Mouse (Mus musculus) midbrain, embryonic 14.5 days (tissue): Measurements from ENCODE around the gene Cfc1. TPM values are rescaled to one million over a fixed set of nuclear protein-coding genes. Genes with fewer than 3 reads are reported as not detected.
"Not testable (repeated sequence)": the region's sequence is repeated elsewhere in the genome, so short reads cannot be mapped to it uniquely, and the experiment has no call there.

Experiments
- ATAC-seq: fragments of 200-750 bp; cut with Nextera tagmentation; 2 replicates; pipeline ENCODE4 v1.8.0; 2017; ENCODE audit warnings: moderate number of reproducible peaks, moderate library complexity; ENCODE audit not compliant: low FRiP score, low TSS enrichment
- DNase-seq: peaks from one replicate; pipeline ENCODE4 v3.0.0-alpha.2; 2015
- H3K27ac ChIP-seq: fragments of 300-500 bp; sonication (generic); replicated peaks from 2 replicates; pipeline ENCODE4 v1.5.1; 2014; ENCODE audit warnings: mild to moderate bottlenecking, low read depth, low read length, moderate library complexity
- H3K27me3 ChIP-seq: fragments of 300-500 bp; sonication (generic); 2 replicates; pipeline ENCODE4 v1.6.1; 2014; ENCODE audit warnings: low read length, control low read depth, mixed read lengths; ENCODE audit not compliant: control insufficient read depth, insufficient read depth
- H3K36me3 ChIP-seq: fragments of 300-500 bp; sonication (generic); 2 replicates; pipeline ENCODE4 v1.6.1; 2014; ENCODE audit warnings: low read length, control low read depth; ENCODE audit not compliant: control insufficient read depth, insufficient read depth
- H3K4me1 ChIP-seq: fragments of 300-500 bp; sonication (generic); 2 replicates; pipeline ENCODE4 v1.6.1; 2014; ENCODE audit warnings: mild to moderate bottlenecking, antibody characterized with exemption, low read length, control low read depth; ENCODE audit not compliant: control insufficient read depth, insufficient read depth
- H3K4me2 ChIP-seq: fragments of 300-500 bp; sonication (generic); 2 replicates; pipeline ENCODE4 v1.6.1; 2014; ENCODE audit warnings: mild to moderate bottlenecking, low read length, moderate library complexity
- H3K4me3 ChIP-seq: fragments of 300-500 bp; sonication (generic); replicated peaks from 2 replicates; pipeline ENCODE4 v1.5.1; 2014; ENCODE audit warnings: low read depth, low read length
- H3K9ac ChIP-seq: fragments of 300-500 bp; sonication (generic); replicated peaks from 2 replicates; pipeline ENCODE4 v1.6.1; 2014; ENCODE audit warnings: mild to moderate bottlenecking, low read length, moderate library complexity
- H3K9me3 ChIP-seq: fragments of 300-500 bp; sonication (generic); 2 replicates; pipeline ENCODE4 v1.6.1; 2016; ENCODE audit warnings: low read length, control low read depth, mixed read lengths; ENCODE audit not compliant: control insufficient read depth
- WGBS: fragments of 180-500 bp; shearing (Covaris S2); extraction: QIAGEN DNeasy Blood & Tissue Kit; methylation state at CpG from one replicate; pipeline ENCODE4 v1.1.7; 2014; 5-methylcytosine and 5-hydroxymethylcytosine counted together
- polyA plus RNA-seq: library from polyadenylated mRNA; unstranded; fragments of >200 nt; fragmentation: Nextera tagmentation; extraction: Ambion mirVana; gene quantifications from 2 replicates; pipeline ENCODE4 v1.2.1, GENCODE M21; 2014

Cfc1 gene
- polyA plus RNA-seq, 1 experiment from 2014 or later, result not detected

- Histone ChIP-seq H3K9me3 (no peaks in the 10 kb centered on the region), H3K4me3 (no peak overlapping the region), H3K4me2 (peak overlapping the region; percentile 2; the same call in 1 of the 2 replicates), H3K36me3 (no peaks in the 10 kb centered on the region), H3K9ac (no peak overlapping the region), H3K27me3 (no peaks in the 10 kb centered on the region), H3K4me1 (no peaks in the 10 kb centered on the region), H3K27ac (no peak overlapping the region)
- ATAC-seq, result no peak
- DNase-seq, result no peak
- WGBS, result 10% methylated on average over 7 of the region's 7 CpGs
These were observed 24.9 kb upstream of the Cfc1 start for GRCm38 (mm10) chr1:34510575-34510981.

GRCm38 (mm10) chr1:34511027-34511426, 24.4 kb upstream of the Cfc1 start:
- Histone ChIP-seq H3K36me3 (no peaks in the 10 kb centered on the region), H3K4me2 (no peak overlapping the region), H3K27ac (no peak overlapping the region), H3K9me3 (no peaks in the 10 kb centered on the region), H3K4me3 (no peak overlapping the region), H3K4me1 (no peaks in the 10 kb centered on the region), H3K9ac (no peak overlapping the region), H3K27me3 (no peaks in the 10 kb centered on the region)
- ATAC-seq (no peak), DNase-seq (peak; percentile 61)
- 6% methylated on average over 3 of the region's 3 CpGs for WGBS

- ATAC-seq (no peak), DNase-seq (no peak)
- Histone ChIP-seq H3K27ac (no peak overlapping the region), H3K4me1 (no peaks in the 10 kb centered on the region), H3K4me2 (no peak overlapping the region), H3K27me3 (no peaks in the 10 kb centered on the region), H3K9me3 (no peaks in the 10 kb centered on the region), H3K4me3 (no peak overlapping the region), H3K36me3 (no peaks in the 10 kb centered on the region), H3K9ac (no peak overlapping the region)
- WGBS, result 74% methylated on average over 4 of the region's 4 CpGs
These were observed 22.4 kb upstream of the Cfc1 start for GRCm38 (mm10) chr1:34513068-34513467.

GRCm38 (mm10) chr1:34516595-34516994, 18.9 kb upstream of the Cfc1 start:
- Histone ChIP-seq H3K4me2 (no peak overlapping the region), H3K9ac (no peak overlapping the region), H3K4me1 (no peaks in the 10 kb centered on the region), H3K27ac (no peak overlapping the region), H3K27me3 (no peaks in the 10 kb centered on the region), H3K36me3 (no peaks in the 10 kb centered on the region), H3K4me3 (no peak overlapping the region), H3K9me3 (no peaks in the 10 kb centered on the region)
- ATAC-seq (no peak), DNase-seq (no peak)
- 56% methylated on average over 5 of the region's 5 CpGs for WGBS

GRCm38 (mm10) chr1:34517297-34517696, 18.2 kb upstream of the Cfc1 start:
- not testable (repeated sequence) for H3K9ac ChIP-seq, H3K27ac ChIP-seq, H3K36me3 ChIP-seq, H3K4me1 ChIP-seq, ATAC-seq, H3K27me3 ChIP-seq, DNase-seq, H3K9me3 ChIP-seq, H3K4me2 ChIP-seq, H3K4me3 ChIP-seq
- 68% methylated on average over 6 of the region's 6 CpGs for WGBS

GRCm38 (mm10) chr1:34517797-34518196, 17.7 kb upstream of the Cfc1 start:
- H3K4me3 ChIP-seq, H3K27me3 ChIP-seq, H3K9me3 ChIP-seq, DNase-seq, H3K27ac ChIP-seq, H3K4me1 ChIP-seq, H3K36me3 ChIP-seq, H3K4me2 ChIP-seq, H3K9ac ChIP-seq, ATAC-seq: not testable (repeated sequence)
- 72% methylated on average over 1 of the region's 1 CpGs for WGBS

GRCm38 (mm10) chr1:34518259-34518658, 17.2 kb upstream of the Cfc1 start:
- ATAC-seq, result no peak
- Histone ChIP-seq H3K9me3 (no peaks in the 10 kb centered on the region), H3K27ac (no peak overlapping the region), H3K36me3 (no peaks in the 10 kb centered on the region), H3K9ac (no peak overlapping the region), H3K4me3 (no peak overlapping the region), H3K27me3 (no peaks in the 10 kb centered on the region), H3K4me1 (no peaks in the 10 kb centered on the region), H3K4me2 (no peak overlapping the region)
- DNase-seq, result no peak
- 82% methylated on average over 1 of the region's 1 CpGs for WGBS

GRCm38 (mm10) chr1:34522205-34522849, 13.1 kb upstream of the Cfc1 start:
- no peaks in the 10 kb centered on the region for H3K36me3 ChIP-seq
- no peaks in the 10 kb centered on the region for H3K4me1 ChIP-seq
- 83% methylated on average over 6 of the region's 6 CpGs for WGBS
- H3K4me3 ChIP-seq, result no peak overlapping the region
- no peaks in the 10 kb centered on the region for H3K27me3 ChIP-seq
- H3K4me2 ChIP-seq, result no peak overlapping the region
- H3K9me3 ChIP-seq, result no peaks in the 10 kb centered on the region
- DNase-seq (no peak), ATAC-seq (no peak)
- no peak overlapping the region for H3K27ac ChIP-seq
- H3K9ac ChIP-seq, result no peak overlapping the region

- Histone ChIP-seq H3K27ac (no peak overlapping the region), H3K4me1 (no peaks in the 10 kb centered on the region), H3K9ac (no peak overlapping the region), H3K4me2 (no peak overlapping the region), H3K27me3 (no peaks in the 10 kb centered on the region), H3K9me3 (no peaks in the 10 kb centered on the region), H3K4me3 (no peak overlapping the region), H3K36me3 (no peaks in the 10 kb centered on the region)
- no peak for ATAC-seq
- WGBS, result 84% methylated on average over 3 of the region's 3 CpGs
- no peak for DNase-seq
These were observed 12.6 kb upstream of the Cfc1 start for GRCm38 (mm10) chr1:34522850-34523244.
